Mouse (Mus musculus): Measurements from ENCODE around the gene Olfr1015.

Gene Olfr1015

GRCm38 (mm10) chr2:85781717-85782116 is at the start of gene Olfr1015:
Gene Olfr1015 (plus strand): TSS chr2:85782017.
- no peak for DNase-seq

GRCm38 (mm10) chr2:85753822-85754221 is 28.0 kb upstream of the Olfr1015 start:
- no peak for DNase-seq

DNA sequence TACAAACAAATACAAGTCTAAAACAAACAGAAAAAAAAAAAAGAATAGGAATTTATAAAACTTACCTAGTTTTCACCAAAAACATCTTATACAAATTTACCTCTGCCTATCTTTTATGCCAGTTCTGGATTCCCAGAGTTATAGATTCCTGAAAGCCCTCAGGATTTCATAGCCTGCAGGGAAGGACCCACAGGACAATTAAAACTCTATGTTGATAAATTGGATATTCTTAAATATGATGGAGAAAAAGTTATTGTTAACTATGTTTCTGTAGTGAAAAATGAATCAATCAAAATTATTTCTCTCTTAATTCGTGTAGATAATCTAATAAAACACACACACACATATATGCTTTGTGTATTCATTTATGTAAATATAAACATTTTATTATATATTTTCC is 19.2 kb upstream of the Olfr1015 start, which contains the start of gene Olfr1012:
TSS of gene Olfr1012 (minus strand) at position 101 of the 400 bp plus-strand sequence.
- no peak for DNase-seq

DNA sequence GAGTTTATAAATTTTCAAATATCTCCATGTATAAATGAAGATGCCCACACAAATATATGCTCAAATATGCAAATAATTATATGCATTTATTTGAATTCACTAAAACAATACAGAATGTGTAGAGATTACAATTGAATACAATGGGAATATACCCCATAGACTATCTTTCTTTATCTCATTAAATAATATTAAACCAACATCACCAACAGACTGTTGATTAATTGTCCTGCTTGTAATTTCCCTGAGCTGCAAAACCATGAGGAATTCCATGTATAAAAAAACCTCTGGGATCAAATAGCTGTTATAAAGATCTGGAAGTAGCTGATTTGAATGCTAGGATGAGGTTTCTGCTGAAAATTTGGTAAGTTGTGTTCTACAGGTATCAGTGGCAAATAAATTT is 15.0 kb upstream of the Olfr1015 start, which contains the start of gene Olfr1013:
TSS of gene Olfr1013 (plus strand) at position 301 of the 400 bp plus-strand sequence.
- DNase-seq, result no peak

- no peak for DNase-seq
These were observed 9.4 kb upstream of the Olfr1015 start, which contains the start of gene Olfr1014 for GRCm38 (mm10) chr2:85772413-85772812. Gene Olfr1014 (plus strand): TSS chr2:85772713.

DNA sequence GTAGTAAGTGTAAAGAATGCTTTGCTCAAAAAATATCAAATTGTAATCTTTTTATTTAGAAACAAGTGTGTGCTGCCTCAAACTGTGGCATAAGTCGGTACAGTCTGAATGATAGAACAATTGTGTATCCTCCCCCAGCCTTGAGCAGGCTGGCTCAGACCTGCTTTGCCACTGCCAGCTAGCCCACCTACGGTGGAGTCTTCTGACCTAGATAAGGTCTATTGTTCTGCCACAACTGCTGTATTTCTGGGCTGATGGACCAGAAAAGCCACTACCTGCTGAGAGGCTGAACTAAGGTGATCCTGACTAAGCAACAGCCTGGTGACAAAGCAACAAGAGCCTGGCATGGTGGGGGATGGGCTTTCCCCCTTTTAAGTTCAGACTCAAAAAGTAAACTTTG is 10.5 kb downstream of the Olfr1015 start:
- no peak for DNase-seq

DNA sequence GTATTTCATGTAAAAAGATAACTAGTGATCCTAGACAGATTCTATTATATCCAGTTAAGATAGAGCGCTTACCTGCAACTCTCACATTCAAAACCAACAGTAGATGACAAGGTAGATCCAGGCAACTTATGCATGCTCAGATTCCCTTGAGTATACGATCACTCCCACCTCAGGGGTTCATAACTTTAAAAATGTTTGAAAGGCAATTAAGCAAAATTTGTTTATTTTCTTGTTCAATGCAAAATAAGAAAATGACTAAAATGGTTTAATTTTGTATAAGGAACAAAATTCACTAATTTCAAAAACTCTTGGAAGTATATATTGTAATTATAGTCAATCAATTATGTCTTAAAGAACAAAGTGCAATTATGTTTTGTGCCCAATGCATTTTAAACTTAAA is 20.6 kb downstream of the Olfr1015 start, which contains the start of gene Olfr1016:
TSS of gene Olfr1016 (minus strand) at position 101 of the 400 bp plus-strand sequence.
- DNase-seq, result no peak

- DNase-seq, result no peak
These were observed 22.7 kb downstream of the Olfr1015 start for GRCm38 (mm10) chr2:85804501-85804900.

DNA sequence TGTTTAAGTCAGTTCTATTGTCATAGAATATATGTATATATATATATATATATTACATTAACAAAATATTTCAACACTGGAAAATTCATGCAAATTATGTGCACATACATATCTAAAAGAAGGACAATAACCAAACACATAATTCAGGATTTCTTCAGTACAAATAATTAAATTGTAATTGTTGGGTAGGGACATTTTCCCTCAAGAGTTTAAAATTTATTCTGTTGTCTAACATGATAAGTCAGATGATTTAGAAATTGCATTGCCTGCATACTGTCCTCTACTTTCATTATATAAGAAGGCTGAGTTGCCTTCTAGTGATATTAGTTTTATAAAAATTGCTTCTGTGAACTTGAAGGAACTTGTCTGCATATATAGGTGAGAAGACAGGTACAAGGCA is 36.4 kb downstream of the Olfr1015 start, which contains the start of gene Olfr1018:
TSS of gene Olfr1018 (plus strand) at position 301 of the 400 bp plus-strand sequence.
- no peak for DNase-seq

Measured in kidney, adult 18-20 months (tissue).